Mouse (Mus musculus): ENCODE measurements around the gene Rpl29. TPM values are rescaled to one million over a fixed set of nuclear protein-coding genes. Genes with fewer than 3 reads are reported as not detected.

The Rpl29 gene
- polyA plus RNA-seq, 1 experiment = 3.8 TPM

- TF ChIP-seq GATA1 (IDR thresholded peaks at IDR 0.05; ENCODE audit: low read length) (no peak), TAL1 (IDR thresholded peaks at IDR 0.05; ENCODE audit: low read length) (no peak)
- H3K27me3 ChIP-seq (ENCODE audit: control insufficient read depth) = no peaks in the 10 kb centered on the region
- peaks cover 50% of the 10 kb centered on the region for H3K36me3 ChIP-seq (ENCODE audit: control insufficient read depth)
- no peak overlapping the region for H3K4me3 ChIP-seq (replicated peaks)
- H3K4me1 ChIP-seq (ENCODE audit: control insufficient read depth) = peaks cover 44% of the 10 kb centered on the region
- H3K9me3 ChIP-seq (ENCODE audit: control insufficient read depth, low read length) = no peaks in the 10 kb centered on the region
Observed at GRCm38 (mm10) chr9:106433389-106433788, 4.1 kb downstream of the Rpl29 start.

DNA sequence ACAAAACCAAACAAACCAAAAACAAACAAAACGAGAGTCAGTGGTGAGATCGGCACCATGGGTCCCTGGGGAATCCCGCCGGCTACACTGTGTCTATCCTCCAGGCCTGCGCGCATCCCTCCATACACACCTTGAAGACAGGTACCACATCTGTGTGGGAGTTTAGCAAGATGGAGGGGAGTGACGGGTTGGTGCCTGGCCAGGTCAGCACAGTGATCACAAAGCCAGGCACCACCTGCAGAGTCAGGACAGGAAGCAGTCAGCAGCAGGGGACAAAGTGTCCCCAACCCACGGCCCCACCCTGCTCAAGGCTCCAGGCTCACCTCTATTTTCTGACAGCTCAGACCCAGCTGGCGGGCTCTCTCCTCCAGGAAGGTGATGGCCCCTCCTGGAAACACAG, 7.3 kb downstream of the Rpl29 start:
- Histone ChIP-seq H3K36me3 (ENCODE audit: control insufficient read depth) (peaks cover 40% of the 10 kb centered on the region), H3K27me3 (ENCODE audit: control insufficient read depth) (no peaks in the 10 kb centered on the region), H3K4me3 (replicated peaks) (no peak overlapping the region), H3K9me3 (ENCODE audit: control insufficient read depth, low read length) (no peaks in the 10 kb centered on the region), H3K4me1 (ENCODE audit: control insufficient read depth) (peaks cover 36% of the 10 kb centered on the region)
- TF ChIP-seq GATA1 (IDR thresholded peaks at IDR 0.05; ENCODE audit: low read length) (no peak), TAL1 (IDR thresholded peaks at IDR 0.05; ENCODE audit: low read length) (no peak)

DNA sequence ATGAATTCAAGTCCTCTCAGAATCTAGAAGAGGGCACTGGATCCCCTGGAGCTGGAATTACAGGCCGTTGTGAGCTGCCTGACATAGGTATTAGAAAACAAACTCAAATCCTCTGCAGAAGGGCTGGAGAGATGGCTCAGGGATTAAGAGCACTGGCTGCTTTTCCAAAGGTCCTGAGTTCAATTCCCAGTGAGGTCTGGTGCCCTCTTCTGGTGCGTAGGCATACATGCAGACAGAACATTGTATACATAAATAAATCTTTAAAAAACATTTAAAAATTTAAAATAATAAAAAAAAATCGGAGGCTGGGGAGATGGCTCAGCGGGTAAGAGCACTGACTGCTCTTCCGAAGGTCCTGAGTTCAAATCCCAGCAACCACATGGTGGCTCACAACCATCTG, 13.4 kb downstream of the Rpl29 start:
- Histone ChIP-seq H3K9me3 (ENCODE audit: control insufficient read depth, low read length) (no peaks in the 10 kb centered on the region), H3K36me3 (ENCODE audit: control insufficient read depth) (no peaks in the 10 kb centered on the region), H3K4me1 (ENCODE audit: control insufficient read depth) (peaks cover 30% of the 10 kb centered on the region), H3K4me3 (replicated peaks) (no peak overlapping the region), H3K27me3 (ENCODE audit: control insufficient read depth) (no peaks in the 10 kb centered on the region)
- TF ChIP-seq GATA1 (IDR thresholded peaks at IDR 0.05; ENCODE audit: low read length) = no peak
- no peak for TF ChIP-seq TAL1 (IDR thresholded peaks at IDR 0.05; ENCODE audit: low read length)

- no peaks in the 10 kb centered on the region for H3K9me3 ChIP-seq (ENCODE audit: control insufficient read depth, low read length)
- H3K4me3 ChIP-seq (replicated peaks) = no peak overlapping the region
- no peaks in the 10 kb centered on the region for H3K36me3 ChIP-seq (ENCODE audit: control insufficient read depth)
- H3K27me3 ChIP-seq (ENCODE audit: control insufficient read depth) = peaks cover 5% of the 10 kb centered on the region
- TF ChIP-seq TAL1 (IDR thresholded peaks at IDR 0.05; ENCODE audit: low read length) (no peak), GATA1 (IDR thresholded peaks at IDR 0.05; ENCODE audit: low read length) (no peak)
- H3K4me1 ChIP-seq (ENCODE audit: control insufficient read depth) = peaks cover 28% of the 10 kb centered on the region
Observed at GRCm38 (mm10) chr9:106444836-106445235, 15.6 kb downstream of the Rpl29 start.

- no peak for TF ChIP-seq TAL1 (IDR thresholded peaks at IDR 0.05; ENCODE audit: low read length)
- Histone ChIP-seq H3K4me3 (replicated peaks) (peak within 1 kb of the TSS; percentile 63), H3K9me3 (ENCODE audit: control insufficient read depth, low read length) (no peaks in the 10 kb centered on the region), H3K36me3 (ENCODE audit: control insufficient read depth) (no peaks in the 10 kb centered on the region), H3K27me3 (ENCODE audit: control insufficient read depth) (peaks cover 21% of the 10 kb centered on the region), H3K4me1 (ENCODE audit: control insufficient read depth) (peaks cover 28% of the 10 kb centered on the region)
Observed at GRCm38 (mm10) chr9:106447348-106447747, 18.1 kb downstream of the Rpl29 start, which contains the start of the genes Abhd14b and Abhd14a. Gene Abhd14b (plus strand): TSS chr9:106447459. Gene Abhd14a (minus strand): TSS chr9:106447678.

GRCm38 (mm10) chr9:106447951-106448350, 18.7 kb downstream of the Rpl29 start:
- no peaks in the 10 kb centered on the region for H3K36me3 ChIP-seq (ENCODE audit: control insufficient read depth)
- TF ChIP-seq TAL1 (IDR thresholded peaks at IDR 0.05; ENCODE audit: low read length) (no peak), GATA1 (IDR thresholded peaks at IDR 0.05; ENCODE audit: low read length) (no peak)
- H3K4me3 ChIP-seq (replicated peaks) = peak overlapping the region; percentile 63
- H3K27me3 ChIP-seq (ENCODE audit: control insufficient read depth) = peaks cover 27% of the 10 kb centered on the region
- H3K4me1 ChIP-seq (ENCODE audit: control insufficient read depth) = peaks cover 32% of the 10 kb centered on the region
- H3K9me3 ChIP-seq (ENCODE audit: control insufficient read depth, low read length) = no peaks in the 10 kb centered on the region

DNA sequence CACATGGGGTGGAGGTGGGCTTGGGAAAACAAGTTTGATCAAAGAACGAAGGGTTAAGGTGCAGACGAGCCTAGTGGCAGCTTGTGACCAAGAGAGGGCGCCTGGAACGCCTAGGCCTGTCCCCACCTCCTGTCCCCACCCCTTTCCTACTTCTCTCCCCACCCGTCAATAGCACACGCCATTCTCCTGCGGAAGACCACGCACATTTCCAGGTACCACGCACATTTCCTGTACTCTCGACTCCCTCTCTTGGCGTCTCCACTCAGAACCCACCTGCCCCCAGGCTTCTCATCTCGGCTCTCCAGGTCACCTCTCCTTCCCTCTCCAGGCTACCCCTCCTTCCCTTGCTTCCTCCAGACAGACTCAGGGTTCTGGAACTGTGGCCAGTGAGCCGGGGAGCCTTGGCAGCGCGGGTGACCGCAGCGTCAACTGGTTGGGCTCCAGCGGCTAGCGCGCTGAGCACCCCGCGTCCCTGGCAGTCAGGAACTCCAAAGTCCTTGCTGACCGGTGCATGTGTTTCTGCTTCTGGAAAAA, 19.3 kb downstream of the Rpl29 start:
- Histone ChIP-seq H3K27me3 (ENCODE audit: control insufficient read depth) (peaks cover 32% of the 10 kb centered on the region), H3K4me1 (ENCODE audit: control insufficient read depth) (peaks cover 38% of the 10 kb centered on the region), H3K9me3 (ENCODE audit: control insufficient read depth, low read length) (no peaks in the 10 kb centered on the region), H3K36me3 (ENCODE audit: control insufficient read depth) (no peaks in the 10 kb centered on the region), H3K4me3 (replicated peaks) (peak overlapping the region; percentile 52)
- no peak for TF ChIP-seq GATA1 (IDR thresholded peaks at IDR 0.05; ENCODE audit: low read length)

- H3K4me1 ChIP-seq (ENCODE audit: control insufficient read depth) = peaks cover 49% of the 10 kb centered on the region
- TF ChIP-seq GATA1 (IDR thresholded peaks at IDR 0.05; ENCODE audit: low read length) (no peak), TAL1 (IDR thresholded peaks at IDR 0.05; ENCODE audit: low read length) (no peak)
- peaks cover 45% of the 10 kb centered on the region for H3K27me3 ChIP-seq (ENCODE audit: control insufficient read depth)
Observed at GRCm38 (mm10) chr9:106449947-106450346, 20.7 kb downstream of the Rpl29 start.

GRCm38 (mm10) chr9:106450661-106451060, 21.4 kb downstream of the Rpl29 start:
- Histone ChIP-seq H3K36me3 (ENCODE audit: control insufficient read depth) (no peaks in the 10 kb centered on the region), H3K9me3 (ENCODE audit: control insufficient read depth, low read length) (no peaks in the 10 kb centered on the region), H3K27me3 (ENCODE audit: control insufficient read depth) (peaks cover 51% of the 10 kb centered on the region)

More at GRCm38 (mm10) chr9:106449947-106450346, 20.7 kb downstream of the Rpl29 start:
- Histone ChIP-seq H3K9me3 (ENCODE audit: control insufficient read depth, low read length) (no peaks in the 10 kb centered on the region), H3K36me3 (ENCODE audit: control insufficient read depth) (no peaks in the 10 kb centered on the region), H3K4me3 (replicated peaks) (no peak overlapping the region)

DNA sequence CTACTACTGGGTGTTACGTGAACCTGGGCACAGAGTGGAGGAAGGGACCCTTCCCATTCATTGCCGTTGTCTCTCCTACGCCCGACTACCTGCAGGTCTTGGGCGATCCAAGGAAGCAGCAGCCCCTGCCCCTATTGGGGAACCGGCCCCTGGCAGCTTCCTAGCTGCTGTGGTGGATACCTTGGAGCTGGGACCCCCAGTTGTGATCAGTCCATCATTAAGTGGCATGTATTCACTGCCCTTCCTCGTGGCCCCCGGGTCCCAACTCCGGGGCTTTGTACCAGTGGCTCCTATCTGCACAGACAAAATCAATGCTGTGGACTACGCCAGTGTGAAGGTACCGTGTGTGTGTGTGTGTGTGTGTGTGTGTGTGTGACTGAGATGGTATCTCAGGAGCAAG, 22.0 kb downstream of the Rpl29 start:
- no peaks in the 10 kb centered on the region for H3K36me3 ChIP-seq (ENCODE audit: control insufficient read depth)
- H3K4me3 ChIP-seq (replicated peaks) = no peak overlapping the region
- peaks cover 46% of the 10 kb centered on the region for H3K4me1 ChIP-seq (ENCODE audit: control insufficient read depth)
- no peak for TF ChIP-seq TAL1 (IDR thresholded peaks at IDR 0.05; ENCODE audit: low read length)
- TF ChIP-seq GATA1 (IDR thresholded peaks at IDR 0.05; ENCODE audit: low read length) = no peak
- H3K9me3 ChIP-seq (ENCODE audit: control insufficient read depth, low read length) = no peaks in the 10 kb centered on the region
- H3K27me3 ChIP-seq (ENCODE audit: control insufficient read depth) = peaks cover 51% of the 10 kb centered on the region

More at GRCm38 (mm10) chr9:106450661-106451060, 21.4 kb downstream of the Rpl29 start:
- no peak for TF ChIP-seq TAL1 (IDR thresholded peaks at IDR 0.05; ENCODE audit: low read length)
- TF ChIP-seq GATA1 (IDR thresholded peaks at IDR 0.05; ENCODE audit: low read length) = no peak
- Histone ChIP-seq H3K4me1 (ENCODE audit: control insufficient read depth) (peaks cover 47% of the 10 kb centered on the region), H3K4me3 (replicated peaks) (no peak overlapping the region)
